Mouse (Mus musculus) kidney, adult 2 months (tissue): ENCODE measurements around the gene Trmt10c. TPM values are rescaled to one million over a fixed set of nuclear protein-coding genes. Genes with fewer than 3 reads are reported as not detected.
"Not testable (repeated sequence)": the region's sequence is repeated elsewhere in the genome, so short reads cannot be mapped to it uniquely, and the experiment has no call there.

Experiments
- DNase-seq: peaks from one replicate; pipeline ENCODE4 v3.0.0; 2021
- H3K27ac ChIP-seq: fragments of 200-500 bp; 2 replicates; pipeline ENCODE4 v1.5.1; 2012; ENCODE audit warnings: low read depth, low read length, control low read depth, inconsistent platforms; ENCODE audit not compliant: insufficient read depth
- H3K27me3 ChIP-seq: fragments of 200-500 bp; replicated peaks from 2 replicates; pipeline ENCODE4 v1.6.1; 2012; ENCODE audit warnings: mild to moderate bottlenecking, moderate library complexity, low read length, inconsistent platforms; ENCODE audit not compliant: control insufficient read depth, insufficient read depth
- H3K36me3 ChIP-seq: fragments of 200-500 bp; 2 replicates; pipeline ENCODE4 v1.6.1; 2012; ENCODE audit warnings: mild to moderate bottlenecking, moderate library complexity, low read length, inconsistent platforms; ENCODE audit not compliant: control insufficient read depth, insufficient read depth
- H3K4me1 ChIP-seq: fragments of 200-500 bp; 2 replicates; pipeline ENCODE4 v1.6.1; 2011; ENCODE audit warnings: low read length; ENCODE audit not compliant: control insufficient read depth, insufficient read depth
- H3K4me3 ChIP-seq: fragments of 200-500 bp; 2 replicates; pipeline ENCODE4 v1.5.1; 2011; ENCODE audit warnings: mild to moderate bottlenecking, low read depth, low read length, control low read depth; ENCODE audit not compliant: insufficient read depth
- CTCF ChIP-seq: fragments of 200-500 bp; conservative IDR thresholded peaks from 2 replicates; pipeline ENCODE4 v1.5.1; 2011; ENCODE audit warnings: low read depth, mild to moderate bottlenecking, control low read depth, low read length, moderate library complexity, mixed read lengths; ENCODE audit not compliant: insufficient read depth, insufficient read length
- POLR2A ChIP-seq: fragments of 200-500 bp; IDR thresholded peaks from one replicate; pipeline ENCODE4 v1.6.1; 2011; ENCODE audit warnings: low read depth, low read length, control low read depth
- WGBS: fragments of 180-500 bp; shearing (Covaris S2); methylation state at CpG from one replicate; pipeline ENCODE4 v1.1.7; 2018; 5-methylcytosine and 5-hydroxymethylcytosine counted together
- polyA plus RNA-seq: library from polyadenylated mRNA; depleted of rRNA; stranded (reverse); fragments of >200 nt; gene quantifications from 2 replicates; pipeline ENCODE4 v1.2.3, GENCODE M21; 2012

Gene Trmt10c
- polyA plus RNA-seq, 1 experiment, result 3.3 TPM

DNA sequence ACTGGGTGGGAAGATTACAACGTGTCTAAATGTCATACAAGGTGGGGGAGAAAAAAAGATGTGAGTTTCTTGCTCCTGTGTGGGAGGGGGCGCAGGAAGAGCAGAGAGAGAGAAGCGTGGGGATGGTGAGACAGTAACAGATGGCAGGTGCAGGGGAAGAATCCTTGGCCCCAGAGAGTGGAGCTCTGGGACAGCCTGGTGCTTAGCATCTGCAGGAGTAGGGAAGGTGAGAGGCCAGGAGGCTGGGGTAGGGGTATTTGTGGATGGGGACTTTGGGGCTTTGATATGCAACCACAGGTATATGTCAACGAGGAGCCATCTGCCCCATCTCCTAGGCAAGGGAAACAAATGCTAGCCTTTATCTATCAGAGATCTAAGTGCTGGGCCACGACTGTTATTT lies 36.9 kb upstream of the Trmt10c start:
- Histone ChIP-seq H3K27me3 (no peaks in the 10 kb centered on the region), H3K27ac (no peak overlapping the region), H3K4me1 (no peaks in the 10 kb centered on the region), H3K36me3 (no peaks in the 10 kb centered on the region; the same call in 1 of the 2 replicates), H3K4me3 (no peak overlapping the region)
- DNase-seq, result no peak
- TF ChIP-seq POLR2A (no peak), CTCF (no peak)
- WGBS, result 74% methylated on average over 5 of the region's 5 CpGs

DNA sequence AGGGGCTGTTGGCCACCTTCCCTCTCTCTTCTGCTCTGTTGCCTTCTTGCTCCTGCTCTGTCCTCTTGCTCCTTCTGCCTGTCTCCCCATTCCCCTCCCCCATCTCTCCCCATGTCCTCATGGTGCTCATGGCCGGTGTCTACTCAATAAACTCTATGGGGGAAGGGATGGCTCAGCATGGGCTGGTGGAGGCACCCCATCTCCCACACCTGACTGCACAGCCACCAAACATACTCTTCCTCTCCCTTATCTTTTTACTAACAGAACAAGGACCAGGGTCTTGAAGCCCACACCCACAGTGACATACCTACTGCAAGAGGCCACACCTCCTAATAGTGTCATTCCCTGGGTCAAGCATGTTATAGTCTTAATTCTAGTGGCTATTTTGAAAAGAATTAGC lies 36.5 kb upstream of the Trmt10c start:
- WGBS, result 97% methylated on average over 1 of the region's 1 CpGs
- Histone ChIP-seq H3K4me1 (no peaks in the 10 kb centered on the region), H3K4me3 (no peak overlapping the region), H3K27ac (no peak overlapping the region), H3K27me3 (no peaks in the 10 kb centered on the region), H3K36me3 (no peaks in the 10 kb centered on the region; the same call in 1 of the 2 replicates)
- no peak for TF ChIP-seq CTCF
- no peak for DNase-seq

DNA sequence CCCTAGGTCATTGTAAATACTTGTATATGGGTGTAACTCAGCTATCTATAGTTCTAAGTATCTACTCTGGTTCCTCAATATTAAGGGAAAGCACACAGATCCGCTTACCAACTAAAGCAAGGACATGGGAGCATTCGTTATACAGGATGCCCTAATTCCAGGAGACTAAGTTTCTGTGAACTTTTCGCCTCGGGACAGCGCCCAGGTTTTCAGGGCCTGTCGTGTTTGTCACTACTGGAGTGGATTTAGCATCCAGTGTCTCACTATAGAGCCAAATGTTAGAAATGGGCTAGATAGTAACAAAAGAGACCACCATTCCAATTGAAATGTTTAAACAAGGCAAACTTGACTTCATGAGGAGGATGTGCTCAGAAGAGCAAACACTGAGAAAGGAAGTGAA lies 35.5 kb upstream of the Trmt10c start:
- H3K27ac ChIP-seq, H3K27me3 ChIP-seq, DNase-seq, H3K4me3 ChIP-seq, H3K4me1 ChIP-seq, H3K36me3 ChIP-seq: not testable (repeated sequence)
- 89% methylated on average over 6 of the region's 6 CpGs for WGBS

DNA sequence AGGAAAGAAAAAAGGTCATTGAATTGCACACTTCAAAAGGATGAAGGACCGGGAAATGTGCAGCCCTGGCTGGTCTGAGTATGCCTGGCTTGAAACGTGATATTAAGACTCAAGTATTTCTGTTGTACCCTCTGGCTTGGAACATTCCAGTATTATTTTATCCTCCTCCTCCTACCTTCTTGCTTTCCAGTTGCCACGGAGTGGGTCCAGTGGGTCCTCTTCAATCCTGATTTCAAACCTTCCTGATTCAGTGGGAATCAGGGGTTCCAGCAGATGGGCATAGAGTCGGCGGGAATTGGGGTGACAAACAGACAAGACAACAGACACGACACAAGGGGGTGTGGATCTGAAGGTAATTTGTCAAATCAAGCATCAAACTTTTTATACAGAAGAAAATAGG lies 34.9 kb upstream of the Trmt10c start:
- no peaks in the 10 kb centered on the region for H3K36me3 ChIP-seq
- no peak overlapping the region for H3K4me3 ChIP-seq
- no peak for DNase-seq
- no peaks in the 10 kb centered on the region for H3K27me3 ChIP-seq
- 61% methylated on average over 6 of the region's 6 CpGs for WGBS
- TF ChIP-seq POLR2A, result no peak
- no peak for TF ChIP-seq CTCF
- no peak overlapping the region for H3K27ac ChIP-seq
- no peaks in the 10 kb centered on the region for H3K4me1 ChIP-seq

DNA sequence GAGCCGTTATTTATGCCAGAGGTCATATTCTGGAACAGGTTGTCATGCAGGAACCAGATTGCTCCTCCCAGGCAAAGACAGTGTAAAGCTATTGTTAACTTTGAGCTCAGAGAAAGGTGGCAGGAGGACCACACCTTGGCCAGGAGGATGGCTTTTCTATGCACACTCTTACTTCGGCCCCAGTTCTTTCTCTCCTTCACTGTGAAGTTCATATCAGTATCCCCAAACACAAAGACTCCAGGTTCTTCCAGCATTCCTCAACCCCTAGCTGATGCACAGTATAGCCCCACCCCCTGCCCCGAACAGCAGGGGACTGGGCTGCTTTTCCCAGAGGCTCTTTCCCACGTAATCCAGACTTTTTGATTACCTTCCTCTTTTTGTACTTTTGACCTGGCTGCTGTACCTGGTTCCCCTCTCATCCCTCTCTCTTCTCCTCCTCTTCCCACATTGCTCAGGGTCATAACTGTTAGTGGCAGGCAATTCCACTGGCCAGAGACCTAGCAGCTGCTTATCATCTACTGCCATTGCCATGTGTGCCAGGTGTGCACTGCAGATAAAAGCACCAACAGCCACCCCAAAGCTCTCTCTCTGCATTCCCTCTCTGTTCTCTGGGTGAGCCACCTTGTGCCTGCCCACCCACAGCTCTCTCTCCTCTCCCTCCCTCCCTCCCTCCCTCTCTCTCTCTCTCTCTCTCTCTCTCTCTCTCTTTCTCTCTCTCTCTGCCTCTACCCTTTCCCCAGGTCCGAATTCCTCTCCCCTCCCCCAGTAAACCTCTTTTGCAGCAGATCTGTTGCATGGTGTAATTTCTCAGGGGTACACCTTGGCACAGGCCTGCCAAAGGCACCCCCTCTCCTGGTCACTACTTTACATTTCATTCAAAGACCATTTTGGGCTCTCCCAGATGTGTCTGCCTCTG lies 34.0 kb upstream of the Trmt10c start:
- no peaks in the 10 kb centered on the region for H3K27me3 ChIP-seq
- no peak overlapping the region for H3K4me3 ChIP-seq
- no peak for TF ChIP-seq CTCF
- TF ChIP-seq POLR2A, result no peak
- no peaks in the 10 kb centered on the region for H3K4me1 ChIP-seq
- DNase-seq, result no peak
- no peaks in the 10 kb centered on the region for H3K36me3 ChIP-seq
- WGBS, result 55% methylated on average over 5 of the region's 5 CpGs
- no peak overlapping the region for H3K27ac ChIP-seq

DNA sequence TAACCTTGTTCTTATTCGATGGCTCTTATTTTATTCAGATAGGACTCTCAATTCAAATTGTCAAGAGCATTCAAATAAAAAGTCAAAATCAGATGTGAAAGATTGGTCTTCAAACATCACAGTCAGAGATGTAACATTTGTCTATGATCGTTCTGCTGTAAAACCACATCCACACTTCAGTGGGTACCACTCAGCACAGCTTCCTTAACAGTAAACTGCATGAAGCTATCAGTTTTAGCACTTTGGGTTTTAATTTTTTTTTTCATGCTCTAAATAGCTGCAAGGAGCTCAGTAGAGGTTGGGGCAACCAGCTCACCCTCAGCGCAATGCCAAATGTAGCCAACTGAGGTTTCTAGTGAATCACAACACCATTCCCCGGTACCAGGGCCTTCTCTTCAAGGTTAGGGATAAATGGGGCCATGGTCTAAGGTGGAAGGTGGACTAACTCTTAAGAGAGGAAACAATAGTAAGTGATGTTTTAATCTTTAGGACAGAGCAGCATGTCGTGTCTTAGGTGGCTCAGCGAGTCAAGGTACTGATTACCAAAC lies 31.0 kb upstream of the Trmt10c start:
- no peak for DNase-seq
- no peak for TF ChIP-seq CTCF
- TF ChIP-seq POLR2A, result no peak
- Histone ChIP-seq H3K4me3 (no peak overlapping the region), H3K36me3 (no peaks in the 10 kb centered on the region), H3K27ac (no peak overlapping the region), H3K4me1 (no peaks in the 10 kb centered on the region), H3K27me3 (no peaks in the 10 kb centered on the region)
- 88% methylated on average over 6 of the region's 6 CpGs for WGBS

DNA sequence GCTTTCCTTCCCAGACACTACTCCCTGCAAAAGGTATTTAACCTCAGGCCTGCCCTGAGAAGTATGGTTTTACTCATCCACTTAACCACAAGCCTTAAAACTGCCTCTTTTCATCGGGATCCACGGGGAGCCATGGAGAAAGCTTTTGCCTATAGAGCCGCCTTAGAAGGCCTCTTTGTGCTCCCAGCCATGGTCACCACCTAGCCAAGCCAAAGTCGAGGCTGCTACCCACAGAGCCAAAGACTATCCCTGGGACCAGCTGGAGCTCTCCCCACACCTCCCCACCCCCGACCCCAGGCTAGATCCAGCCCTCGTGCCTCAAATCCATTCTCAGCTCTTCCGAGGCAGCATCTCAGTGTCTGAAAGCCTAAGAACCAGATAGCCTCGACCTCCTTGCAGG lies 28.5 kb upstream of the Trmt10c start:
- DNase-seq, result no peak
- 63% methylated on average over 8 of the region's 8 CpGs for WGBS
- no peak for TF ChIP-seq CTCF
- TF ChIP-seq POLR2A, result no peak
- no peak overlapping the region for H3K4me3 ChIP-seq
- no peaks in the 10 kb centered on the region for H3K36me3 ChIP-seq
- H3K4me1 ChIP-seq, result no peaks in the 10 kb centered on the region
- H3K27me3 ChIP-seq, result no peaks in the 10 kb centered on the region
- no peak overlapping the region for H3K27ac ChIP-seq

DNA sequence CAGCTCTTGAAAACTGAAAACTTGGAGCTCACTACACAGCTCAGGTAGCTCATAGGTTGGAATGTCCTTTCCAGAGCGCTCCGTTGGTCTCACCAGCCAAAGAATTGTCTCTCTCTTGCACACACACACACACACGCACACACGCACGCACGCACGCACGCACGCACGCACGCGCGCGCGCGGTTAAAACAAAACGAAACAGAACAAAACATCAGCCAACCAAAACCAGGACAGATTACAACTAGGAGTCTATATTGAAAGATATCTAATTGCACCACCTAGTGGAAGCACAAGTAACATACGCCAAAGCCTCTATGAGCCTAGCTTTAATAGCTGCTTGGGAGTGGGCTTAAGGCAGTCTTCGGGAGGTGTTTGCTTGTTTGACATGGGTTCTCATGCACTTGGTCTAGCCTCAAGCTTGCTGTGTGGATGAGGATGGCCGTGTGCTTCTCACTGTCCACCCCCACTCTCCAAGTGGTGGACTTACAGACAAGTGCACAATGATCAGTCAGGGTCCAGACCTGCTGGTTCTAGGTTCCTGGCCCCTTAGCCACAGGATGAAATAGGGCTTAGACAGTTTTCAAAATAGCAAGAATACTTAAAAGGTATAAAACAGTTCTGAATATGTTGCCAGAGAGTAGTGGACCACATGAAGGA lies 26.8 kb upstream of the Trmt10c start:
- peak; percentile 80 for DNase-seq
- Histone ChIP-seq H3K36me3 (no peaks in the 10 kb centered on the region), H3K4me1 (no peaks in the 10 kb centered on the region), H3K27ac (peak overlapping the region; percentile 45), H3K27me3 (no peaks in the 10 kb centered on the region), H3K4me3 (peak overlapping the region; percentile 63)
- 1% methylated on average over 20 of the region's 20 CpGs for WGBS
- no peak for TF ChIP-seq POLR2A
- TF ChIP-seq CTCF, result peak; percentile 34; the same call in 1 of the 2 replicates
